Mouse (Mus musculus) right cerebral cortex, postnatal 4 days (tissue): ENCODE data around the gene Rpl9.

Experiments used
- DNase-seq: peaks from one replicate; pipeline ENCODE4 v3.0.0-alpha.2; 2022

Rpl9 gene

DNA sequence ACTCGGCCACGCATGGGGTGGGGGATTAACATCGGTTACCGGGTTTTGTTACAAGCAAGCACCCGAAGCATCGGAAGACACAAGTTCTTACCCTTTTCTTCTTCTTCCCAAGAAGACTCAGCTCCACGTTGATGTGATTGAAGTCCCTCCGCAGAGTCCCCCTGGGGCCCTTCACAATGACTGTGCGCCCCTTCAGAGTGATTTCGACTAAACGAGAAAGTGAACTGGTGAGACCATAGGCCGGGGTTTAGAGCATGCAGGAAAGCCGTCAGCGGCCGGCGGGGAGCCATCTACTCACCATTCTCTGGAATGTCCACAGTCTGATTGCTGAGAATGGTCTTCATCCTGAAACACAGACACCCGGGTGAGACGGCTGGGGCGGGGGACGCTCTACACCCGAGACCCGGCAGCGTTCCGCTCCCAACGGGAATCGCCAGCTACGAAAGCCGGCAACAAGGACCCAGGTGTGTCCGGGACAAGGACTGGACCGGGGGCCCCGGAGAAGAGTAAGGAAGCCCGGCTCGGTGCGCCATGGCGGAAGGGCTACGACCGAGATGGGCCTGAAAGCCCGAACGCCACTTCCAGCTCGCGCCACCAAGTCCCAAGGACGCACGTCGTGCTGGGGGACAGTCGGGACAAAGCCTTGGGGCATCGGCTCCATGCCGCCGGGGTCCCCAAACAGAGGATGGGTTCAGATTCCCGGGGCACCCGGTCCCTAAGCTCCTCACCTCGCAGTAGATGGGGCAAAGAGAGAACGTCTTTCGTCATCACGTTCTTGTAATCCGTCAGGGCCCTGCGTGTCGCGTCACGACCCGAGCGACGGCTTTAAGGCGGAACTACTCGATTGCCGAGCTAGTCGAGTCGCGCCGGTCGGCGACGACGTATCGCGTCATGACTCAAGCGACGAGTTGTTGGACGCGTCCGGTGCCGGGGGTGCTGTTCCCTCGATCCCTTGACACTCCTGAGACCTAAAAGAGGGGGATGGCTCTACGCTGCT, at the start of gene Rpl9, which contains the start of gene Lias:
Rpl9 (minus strand) TSS at position 797 of the 997 bp plus-strand sequence.
Lias (plus strand) TSS at position 850 of the 997 bp plus-strand sequence.
- DNase-seq, result peak; percentile 99

DNA sequence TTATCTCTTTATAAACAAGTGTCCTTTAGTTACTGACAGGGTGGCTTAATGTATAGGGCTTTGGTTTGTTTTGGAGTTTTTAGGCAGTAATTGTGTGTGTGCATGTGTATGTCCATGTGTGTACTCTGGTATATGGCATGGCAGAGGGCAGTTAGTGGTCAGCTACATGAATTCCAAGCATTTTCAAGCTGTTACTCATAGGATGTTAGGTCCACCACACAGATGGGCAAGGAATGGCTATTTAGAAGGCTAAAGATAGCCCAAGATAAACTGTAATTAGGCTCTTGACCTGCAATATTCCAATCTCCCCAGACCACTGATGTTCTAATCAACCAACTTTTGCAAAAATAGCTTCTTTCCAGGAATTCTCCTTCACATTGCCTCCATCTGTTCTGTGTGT, 46.8 kb upstream of the Rpl9 start:
- DNase-seq, result no peak

DNA sequence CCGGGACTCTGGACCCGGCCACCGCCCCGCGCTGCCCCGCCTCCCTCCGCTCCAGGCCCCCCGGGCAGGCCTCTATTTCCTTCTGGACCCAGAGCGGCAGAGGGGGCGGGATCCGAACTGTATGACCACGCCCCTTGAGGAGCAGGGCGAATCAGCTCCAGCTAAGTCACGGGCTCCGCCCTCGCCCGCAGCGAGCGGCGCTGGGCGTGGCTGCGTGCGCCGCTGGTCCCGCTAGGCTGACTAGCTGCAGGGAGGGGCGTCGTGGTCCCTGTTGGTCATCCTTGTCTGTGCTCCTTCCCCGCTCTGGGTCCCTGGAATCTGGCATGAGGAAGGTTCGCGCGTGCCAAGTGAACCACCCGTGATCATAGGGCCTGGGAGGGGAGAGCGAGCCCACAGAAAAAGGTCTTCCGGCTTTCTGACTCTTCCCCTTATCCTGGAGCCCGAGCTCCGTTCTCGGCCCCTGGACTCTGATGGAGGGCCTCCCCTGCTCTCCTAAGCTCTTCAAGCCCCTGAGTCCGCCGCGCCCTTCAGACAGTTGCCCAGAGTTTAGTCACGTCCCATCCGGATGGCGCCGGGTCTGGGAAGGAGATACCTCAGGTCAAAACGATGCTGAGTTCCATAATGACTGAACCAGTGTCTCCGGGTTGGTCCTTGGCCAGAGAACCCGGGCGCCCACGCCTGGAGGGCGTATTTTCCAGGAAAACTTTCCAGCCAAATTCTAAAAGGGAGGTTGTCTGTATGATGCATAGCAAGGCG, 44.7 kb upstream of the Rpl9 start, which contains the start of gene Ugdh:
Ugdh (minus strand) TSS at position 144 of the 756 bp plus-strand sequence.
- peak; percentile 92 for DNase-seq

DNA sequence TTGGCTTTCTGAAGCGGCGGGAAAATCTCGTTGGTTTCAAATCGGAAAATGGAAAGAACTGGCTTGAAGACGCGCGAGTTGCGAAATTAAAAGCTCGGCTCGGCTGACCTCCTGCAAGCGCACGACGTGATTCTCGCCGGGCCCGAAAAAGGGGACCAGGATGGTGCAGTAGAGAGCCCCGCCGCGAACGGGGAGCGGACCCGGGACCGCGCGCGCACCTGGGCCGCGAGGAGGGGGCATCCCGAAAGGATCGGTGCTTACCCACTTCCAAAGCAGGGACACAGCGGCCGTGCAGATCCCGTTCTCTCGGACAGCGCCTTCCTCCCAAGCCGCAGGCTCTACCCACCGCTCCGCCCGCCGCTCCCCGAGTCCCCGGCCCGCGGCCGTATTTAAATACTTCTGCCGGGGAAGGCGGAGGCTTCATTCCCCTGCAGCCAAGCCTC, 44.1 kb upstream of the Rpl9 start:
- DNase-seq, result no peak

DNA sequence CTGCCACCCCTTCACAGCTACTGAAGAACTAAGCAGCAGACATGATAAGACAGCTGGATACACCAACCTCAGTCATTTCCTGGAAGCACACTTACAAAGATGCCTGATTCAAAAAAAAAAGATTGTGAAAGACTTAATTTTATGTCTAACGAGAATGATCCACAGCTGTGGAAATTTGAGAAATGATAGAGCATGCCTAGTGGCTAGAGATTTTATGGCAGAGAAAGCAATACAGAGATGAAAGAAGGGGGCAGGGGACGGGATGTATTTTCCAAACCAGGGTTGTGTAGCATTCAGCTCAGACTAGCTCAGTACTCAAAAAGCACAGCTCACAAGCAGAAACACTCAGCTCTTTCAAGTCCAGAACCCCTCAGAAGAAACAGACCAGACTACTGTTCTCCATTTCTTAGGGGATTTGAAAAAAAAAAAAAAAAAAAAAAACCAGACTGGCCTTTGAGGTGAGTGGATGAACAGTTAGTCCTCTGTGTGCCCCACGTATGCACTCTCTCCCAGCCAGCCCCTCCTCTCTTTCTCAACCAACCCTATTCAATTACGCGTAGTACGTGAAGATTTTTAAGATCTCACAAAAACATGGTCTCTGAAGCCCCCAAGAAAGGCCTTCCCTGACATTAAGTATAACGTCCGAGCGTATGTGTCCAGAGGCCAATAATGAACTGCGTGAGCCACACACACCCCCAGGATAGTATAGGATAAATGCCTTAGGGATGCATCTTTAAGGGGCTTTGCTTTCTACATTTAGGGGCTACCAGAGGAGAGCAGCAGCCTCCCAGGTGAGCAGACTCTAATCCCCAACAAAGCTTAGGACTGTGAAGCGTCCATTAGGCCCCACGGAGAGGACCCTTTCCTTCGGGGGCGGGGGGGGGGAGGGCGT, 43.5 kb upstream of the Rpl9 start:
- DNase-seq, result peak; percentile 13

DNA sequence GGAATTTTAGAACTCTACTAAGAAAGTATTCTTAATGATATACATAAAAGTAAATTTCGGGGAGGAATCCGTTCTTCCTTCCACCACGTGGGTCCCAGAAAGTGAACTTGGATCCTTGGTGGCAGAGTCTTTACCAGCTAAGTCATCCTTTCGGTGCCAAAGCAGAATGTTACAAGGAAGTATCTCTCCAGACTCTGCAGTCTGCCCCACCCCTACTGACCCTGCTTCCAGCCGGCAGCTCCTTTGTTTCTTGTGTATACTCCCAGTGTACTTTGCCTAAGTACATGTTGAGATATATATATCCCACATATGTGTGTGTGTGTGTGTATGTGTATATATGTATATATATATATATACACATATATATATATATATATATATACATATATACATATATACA, 38.2 kb upstream of the Rpl9 start:
- DNase-seq, result no peak

DNA sequence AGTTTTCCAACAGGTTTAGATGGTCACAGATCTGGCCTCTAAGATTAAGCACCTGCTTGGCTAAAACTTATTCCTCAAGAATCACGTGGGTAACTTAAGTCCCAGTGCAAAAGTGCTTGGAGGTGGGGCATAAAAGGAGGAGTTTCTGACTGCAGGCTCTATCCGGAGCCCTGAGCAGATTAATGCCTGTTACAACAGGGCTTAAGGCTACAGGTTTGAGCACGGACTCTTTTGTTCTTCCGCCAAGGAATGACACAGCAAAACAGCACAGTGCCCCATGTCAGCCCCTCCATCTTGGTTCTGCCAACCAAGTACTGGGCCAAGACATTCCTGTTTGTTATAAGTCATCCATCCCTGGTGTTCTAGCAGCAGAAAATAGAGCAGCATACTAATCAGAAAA, 37.1 kb upstream of the Rpl9 start:
- DNase-seq, result no peak

DNA sequence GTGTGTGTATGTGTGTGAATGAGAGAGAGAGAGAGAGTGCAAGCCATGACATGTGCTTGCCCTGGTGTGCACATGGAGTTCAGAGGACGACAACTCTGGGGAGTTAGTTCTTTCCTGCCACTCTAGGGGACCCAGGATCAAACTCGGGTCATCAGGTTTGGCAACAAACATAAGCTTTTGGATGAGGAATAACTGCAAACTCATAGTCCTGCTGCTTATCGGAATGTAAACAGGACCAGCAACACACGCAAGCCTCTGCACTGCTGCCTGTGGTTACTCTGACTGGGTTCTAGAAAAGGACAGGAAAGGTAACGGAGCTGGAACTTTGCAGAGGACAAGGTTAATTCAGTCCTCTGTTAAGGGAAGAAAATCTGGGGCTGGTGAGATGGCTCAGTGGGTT, 34.0 kb upstream of the Rpl9 start:
- no peak for DNase-seq

DNA sequence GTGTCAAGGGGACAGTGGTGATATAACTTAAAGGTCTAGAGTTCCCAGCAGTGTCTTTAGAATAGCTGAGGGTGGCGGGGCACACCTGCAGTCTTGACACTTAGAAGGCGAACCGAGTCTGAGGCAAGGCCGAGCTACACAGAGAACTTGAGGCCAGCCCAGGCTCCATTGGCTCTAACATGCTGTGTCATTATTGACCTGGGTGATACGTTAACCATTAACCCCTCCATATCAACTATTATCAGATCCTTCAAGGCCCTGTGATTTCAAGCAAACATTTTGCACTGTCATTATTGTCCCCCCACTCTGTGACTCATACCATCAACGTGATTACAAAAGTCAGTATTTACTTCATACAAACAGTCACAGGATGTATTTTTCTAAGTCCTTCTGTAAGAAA, 33.0 kb upstream of the Rpl9 start:
- no peak for DNase-seq

DNA sequence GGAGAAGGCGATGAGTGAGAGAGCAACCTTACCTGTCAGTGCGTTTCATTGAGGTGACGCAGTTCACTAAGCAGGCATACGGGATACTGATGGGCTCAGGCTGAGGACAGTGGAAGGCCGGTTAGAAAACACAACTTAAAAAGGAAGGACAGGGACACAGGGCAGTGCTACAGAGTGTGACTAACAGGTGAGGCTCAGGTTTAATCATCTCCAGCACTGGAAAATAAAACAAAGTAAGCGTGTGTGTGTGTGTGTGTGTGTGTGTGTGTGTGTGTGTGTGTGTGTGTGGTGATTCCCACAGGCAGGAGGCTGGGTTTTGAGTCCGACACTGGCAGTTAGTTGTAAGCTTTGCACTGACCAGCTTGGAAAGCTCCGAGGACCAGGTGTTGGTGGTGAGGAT, 31.6 kb upstream of the Rpl9 start:
- DNase-seq, result no peak

DNA sequence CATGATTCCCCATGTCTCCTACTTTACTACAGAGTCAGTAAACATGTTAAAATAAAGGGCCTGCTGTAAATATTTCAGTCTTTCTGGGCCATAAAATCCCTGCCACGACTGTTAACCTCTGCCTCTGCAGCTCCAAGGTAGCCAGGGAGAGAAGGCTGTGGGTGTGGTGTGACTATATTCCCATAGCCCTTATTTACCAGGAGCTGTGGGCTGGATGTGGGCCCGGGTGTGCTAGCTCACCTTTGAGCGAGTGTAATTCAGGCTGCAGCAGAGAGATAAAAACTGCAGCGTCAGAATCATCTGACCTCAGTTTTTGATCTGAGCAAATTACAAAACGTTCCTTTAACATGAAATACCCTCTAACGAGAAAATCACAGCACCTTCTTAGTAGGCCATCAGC, 29.6 kb upstream of the Rpl9 start:
- DNase-seq, result no peak

DNA sequence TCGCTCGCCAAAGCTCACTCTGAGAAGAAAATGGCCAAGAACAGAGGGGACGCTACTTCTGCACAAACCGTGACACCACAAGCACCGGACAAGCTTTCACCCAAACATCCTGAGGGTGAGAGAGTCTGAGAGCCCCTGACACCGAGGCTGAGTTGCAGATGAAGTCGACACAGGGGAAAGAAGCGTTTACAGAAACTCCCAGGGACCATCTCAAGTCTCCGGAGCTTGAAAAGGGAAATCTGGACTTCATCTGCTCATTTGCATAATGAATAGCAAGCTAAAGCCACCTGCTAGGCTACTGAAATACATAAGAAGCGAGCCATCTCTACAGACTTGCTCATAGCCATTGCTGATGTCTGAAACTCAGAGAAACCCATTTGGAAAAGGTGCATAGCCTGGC, 27.9 kb upstream of the Rpl9 start:
- DNase-seq, result no peak

DNA sequence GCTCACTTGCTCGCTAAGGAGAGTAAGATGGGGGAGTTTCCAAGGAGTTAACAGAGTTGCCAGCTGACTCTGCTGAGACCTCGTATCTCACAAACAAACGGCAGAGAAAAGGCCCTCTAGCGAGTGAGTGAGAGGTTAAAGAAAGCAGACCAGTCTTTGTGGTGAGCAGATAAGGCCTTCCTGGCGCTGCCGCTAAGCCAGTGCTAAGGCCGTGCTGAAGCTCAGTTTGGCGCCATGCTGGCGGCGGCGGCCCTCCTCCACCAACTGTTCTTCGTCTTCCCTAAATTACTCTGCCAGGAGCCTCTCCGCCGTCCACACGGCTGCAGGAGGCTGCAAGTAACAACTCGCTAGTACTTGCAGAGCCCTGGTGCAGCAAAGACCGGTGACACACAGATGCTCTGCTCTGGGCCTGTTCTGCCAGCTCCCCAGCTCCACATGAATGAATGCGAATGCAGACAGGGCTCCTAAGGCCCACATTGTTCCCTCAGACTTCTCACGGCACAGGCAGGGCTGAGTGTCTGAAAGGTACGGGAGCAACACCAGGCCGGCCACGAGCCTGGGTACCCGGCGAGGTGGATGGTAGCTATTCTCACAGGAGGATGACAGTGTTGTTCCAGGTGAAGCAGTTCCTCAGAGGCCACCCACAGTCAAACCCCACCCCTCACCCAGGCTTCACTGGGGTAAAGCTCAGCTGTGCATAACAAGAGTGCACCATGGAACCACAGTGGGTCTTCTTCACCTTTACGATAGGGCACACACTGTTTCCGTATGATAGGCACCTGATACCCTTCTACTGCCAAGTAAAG, 24.6 kb upstream of the Rpl9 start:
- DNase-seq, result no peak

DNA sequence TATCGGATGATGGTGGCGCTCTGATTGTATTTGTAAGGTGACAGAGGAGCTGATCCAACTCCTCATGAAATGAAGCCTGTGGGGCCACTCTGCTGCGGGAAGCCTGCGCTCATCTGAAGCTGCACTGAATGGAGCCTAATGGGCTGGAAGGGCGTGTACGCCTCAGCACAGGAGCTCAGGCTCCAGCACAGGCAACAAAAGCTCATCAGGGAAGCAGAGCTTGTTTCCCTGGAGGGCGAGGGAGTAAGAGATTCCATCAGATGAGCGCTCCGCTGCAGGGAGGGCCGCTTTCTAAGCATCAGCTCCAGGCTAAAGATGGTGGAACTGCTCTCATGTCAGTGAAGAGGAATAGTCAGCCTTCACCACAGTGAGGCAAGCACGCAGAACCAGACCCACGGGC, 16.7 kb upstream of the Rpl9 start:
- no peak for DNase-seq

DNA sequence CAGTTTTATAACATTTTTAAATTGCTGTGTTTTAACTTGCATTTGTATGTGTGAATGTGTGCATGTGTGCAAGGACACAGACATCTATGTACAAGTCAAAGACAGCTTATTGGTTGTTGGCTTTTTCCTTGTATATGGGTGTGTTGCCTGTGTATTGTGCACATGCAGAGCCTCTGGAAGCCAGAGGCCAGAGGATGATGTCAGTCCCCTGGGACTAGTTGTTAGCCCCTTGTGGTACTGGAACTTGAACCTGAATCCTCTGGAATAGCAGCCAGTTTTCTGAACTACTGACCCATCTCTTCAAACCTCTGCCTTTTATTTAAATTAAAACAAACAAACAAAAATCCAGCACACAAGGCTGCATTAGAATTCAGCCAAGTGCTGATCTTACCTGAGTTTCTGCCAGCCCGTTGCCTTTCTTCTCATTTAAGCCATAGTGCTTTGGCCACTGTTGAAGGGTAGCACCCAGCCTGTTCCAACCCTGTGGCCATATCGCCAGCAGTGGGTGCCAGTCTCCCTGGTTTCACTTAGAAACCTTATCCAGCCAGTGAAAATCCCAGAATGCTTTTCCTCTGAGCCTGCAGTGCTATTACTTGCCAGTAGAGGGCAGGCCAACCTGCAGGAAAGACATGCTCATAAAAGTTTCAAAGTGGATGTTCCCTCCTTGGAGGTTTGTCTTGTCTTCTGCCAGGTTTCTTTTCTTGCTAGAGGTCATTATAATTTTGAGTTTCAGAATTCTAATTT, 10.2 kb upstream of the Rpl9 start:
- DNase-seq, result peak; percentile 77

DNA sequence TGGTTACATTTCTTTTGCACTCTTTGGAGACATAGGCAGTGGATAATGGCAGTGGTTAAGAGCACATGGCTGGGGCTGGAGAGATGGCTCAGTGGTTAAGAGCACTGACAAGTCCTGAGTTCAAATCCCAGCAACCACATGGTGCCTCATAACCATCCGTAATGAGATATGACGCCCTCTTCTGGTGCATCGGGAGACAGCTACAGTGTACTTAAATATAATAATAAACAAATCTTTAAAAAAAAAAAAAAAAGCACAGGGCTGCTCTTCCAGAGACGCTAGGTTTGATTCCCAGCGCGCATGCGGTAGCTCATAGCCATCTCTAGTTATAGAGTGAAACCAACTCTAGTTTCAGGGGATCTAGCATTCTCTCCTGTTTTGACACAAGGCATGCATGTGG, 3.2 kb upstream of the Rpl9 start:
- no peak for DNase-seq

DNA sequence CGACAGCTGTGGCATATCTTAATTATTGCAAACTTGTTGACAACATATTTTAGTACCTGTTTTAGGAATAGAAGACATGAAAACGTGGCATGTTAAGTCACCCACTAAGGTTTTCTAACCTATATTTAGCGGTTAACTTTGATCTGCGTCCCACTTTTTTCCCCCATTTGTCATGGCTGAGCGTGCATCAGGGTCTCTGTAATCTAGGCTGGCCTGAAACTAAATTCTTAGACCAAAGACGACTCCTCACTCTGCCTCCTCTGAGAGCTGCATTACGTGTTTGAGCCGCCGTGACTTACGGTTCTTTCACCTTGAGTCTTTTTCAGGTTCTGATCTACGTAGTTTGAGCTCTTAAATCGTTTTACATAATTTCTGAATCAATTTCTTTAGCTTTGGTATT, 509 bp upstream of the Rpl9 start:
- DNase-seq, result no peak

DNA sequence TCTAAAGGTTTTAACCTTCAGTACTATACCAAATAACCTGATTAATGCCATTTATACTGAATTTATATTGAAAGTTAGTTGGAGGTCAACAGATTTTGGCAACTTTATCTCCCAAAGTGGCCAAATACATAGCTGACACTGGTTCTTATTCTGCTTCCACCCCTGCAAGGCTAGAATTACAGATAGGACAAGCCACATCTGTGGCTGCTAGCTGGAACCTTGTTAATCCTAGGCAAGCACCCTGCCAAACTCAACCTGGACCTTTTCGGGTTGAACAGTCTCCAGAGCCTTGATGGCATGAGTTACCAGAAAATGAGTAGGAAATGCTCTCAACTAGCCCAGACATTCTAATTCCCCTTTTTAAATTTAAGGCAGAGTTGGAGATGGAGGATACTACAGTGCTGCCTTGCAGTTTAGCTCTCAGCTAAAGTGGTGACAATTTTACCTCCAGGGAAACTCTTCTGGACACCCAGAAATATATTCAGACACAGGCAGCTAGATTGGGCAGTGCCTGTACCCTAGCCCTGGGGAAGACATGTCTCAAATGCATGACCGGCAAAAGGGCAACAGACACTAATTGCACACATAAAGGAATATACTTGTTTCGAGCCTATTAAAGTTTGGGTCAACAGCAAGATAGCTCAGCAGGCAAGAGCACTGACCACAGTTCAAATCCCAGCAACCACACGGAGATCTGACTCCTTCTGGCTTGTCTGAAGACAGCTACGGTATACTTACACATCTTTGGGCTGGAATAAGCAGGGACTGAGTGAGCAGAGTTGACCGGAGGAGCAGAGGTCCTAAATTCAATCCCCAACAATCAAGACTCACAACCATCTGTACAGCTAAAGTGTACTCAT, 4.0 kb downstream of the Rpl9 start:
- DNase-seq, result no peak

DNA sequence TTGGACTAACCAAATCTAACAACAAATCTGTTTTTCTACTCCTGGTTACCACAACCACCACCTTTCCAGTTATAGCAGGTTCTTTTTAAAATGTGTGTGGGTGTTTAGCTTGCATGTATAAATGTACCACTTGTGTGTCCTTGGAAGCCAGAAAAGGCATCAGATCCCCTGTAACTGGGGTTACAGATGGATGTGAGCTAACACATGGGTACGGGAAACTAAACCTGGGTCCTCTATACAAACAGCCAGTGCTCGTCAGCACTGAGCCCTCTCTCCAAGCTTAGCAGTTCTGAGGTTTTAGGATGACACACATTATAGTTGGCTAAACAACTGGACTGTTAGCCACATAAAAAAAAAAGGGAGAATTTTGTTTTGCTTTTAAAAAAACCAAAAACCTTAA, 5.5 kb downstream of the Rpl9 start:
- DNase-seq, result no peak

DNA sequence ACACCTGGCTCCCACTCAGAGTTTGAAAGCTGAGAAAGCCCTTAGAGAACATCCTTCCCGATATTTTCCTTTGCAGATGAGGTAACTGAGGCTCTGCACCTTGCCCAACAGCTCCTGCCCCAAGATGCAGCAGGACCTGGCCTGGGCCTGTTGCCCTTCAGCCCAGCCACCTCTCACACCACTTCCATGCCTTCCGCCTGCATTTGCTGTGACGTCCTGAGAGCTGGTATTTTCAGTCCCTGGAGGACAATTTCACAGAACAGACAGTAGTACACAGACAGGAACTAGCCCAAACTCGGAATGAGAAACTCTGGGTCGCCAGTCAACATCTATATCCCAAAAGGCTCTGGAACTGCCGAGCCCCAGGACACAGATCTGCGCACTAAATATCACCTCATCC, 16.5 kb downstream of the Rpl9 start:
- DNase-seq, result no peak
